Mouse (Mus musculus) stomach, postnatal 0 days (tissue): ENCODE measurements around the gene Zbtb48. TPM values are rescaled to one million over a fixed set of nuclear protein-coding genes. Genes with fewer than 3 reads are reported as not detected.
A peak's percentile ranks its signal among the peaks of the same experiment; 100 is the strongest.

ENCODE experiments used
- ATAC-seq: fragments of 200-750 bp; cut with Nextera tagmentation; 2 replicates; pipeline ENCODE4 v1.8.0; 2017; ENCODE audit not compliant: low FRiP score, low TSS enrichment
- DNase-seq: peaks from one replicate; pipeline ENCODE4 v3.0.0-alpha.2; 2016; ENCODE audit warnings: low spot score
- H3K27ac ChIP-seq: fragments of 300-500 bp; sonication (generic); replicated peaks from 2 replicates; pipeline ENCODE4 v1.5.1; 2014; ENCODE audit warnings: mild to moderate bottlenecking, control low read depth
- H3K27me3 ChIP-seq: fragments of 300-500 bp; sonication (generic); 2 replicates; pipeline ENCODE4 v1.6.1; 2014; ENCODE audit warnings: low read length; ENCODE audit not compliant: control insufficient read depth, insufficient read depth
- H3K36me3 ChIP-seq: fragments of 300-500 bp; sonication (generic); 2 replicates; pipeline ENCODE4 v1.6.1; 2014; ENCODE audit warnings: low read length, mixed read lengths; ENCODE audit not compliant: control insufficient read depth, insufficient read depth
- H3K4me1 ChIP-seq: fragments of 300-500 bp; sonication (generic); replicated peaks from 2 replicates; pipeline ENCODE4 v1.6.1; 2014; ENCODE audit warnings: antibody characterized with exemption; ENCODE audit not compliant: control insufficient read depth, insufficient read depth
- H3K4me2 ChIP-seq: fragments of 300-500 bp; sonication (generic); replicated peaks from 2 replicates; pipeline ENCODE4 v1.6.1; 2014; ENCODE audit warnings: low read depth, mild to moderate bottlenecking, control low read depth, moderate library complexity
- H3K4me3 ChIP-seq: fragments of 300-500 bp; sonication (generic); 2 replicates; pipeline ENCODE4 v1.5.1; 2014; ENCODE audit warnings: low read depth, low read length, control low read depth
- H3K9ac ChIP-seq: fragments of 300-500 bp; sonication (generic); 2 replicates; pipeline ENCODE4 v1.6.1; 2014; ENCODE audit warnings: mild to moderate bottlenecking, low read length, control low read depth, mixed read lengths
- H3K9me3 ChIP-seq: fragments of 300-500 bp; sonication (generic); 2 replicates; pipeline ENCODE4 v1.6.1; 2016; ENCODE audit warnings: low read length; ENCODE audit not compliant: control insufficient read depth
- CTCF ChIP-seq: IDR thresholded peaks from 2 replicates; pipeline ENCODE4 v1.5.1; 2016; ENCODE audit warnings: antibody characterized with exemption, low read depth, mild to moderate bottlenecking, moderate library complexity
- EP300 ChIP-seq: optimal IDR thresholded peaks from 2 replicates; pipeline ENCODE3; 2016; ENCODE audit warnings: antibody characterized with exemption
- WGBS: fragments of 180-500 bp; shearing (Covaris S2); extraction: QIAGEN DNeasy Blood & Tissue Kit; methylation state at CpG from one replicate; pipeline ENCODE4 v1.1.7; 2014; 5-methylcytosine and 5-hydroxymethylcytosine counted together
- polyA plus RNA-seq: library from polyadenylated mRNA; unstranded; fragments of >200 nt; fragmentation: Nextera tagmentation; extraction: Ambion mirVana; gene quantifications from 2 replicates; pipeline ENCODE4 v1.2.1, GENCODE M21; 2015

The Zbtb48 gene
- polyA plus RNA-seq, 1 experiment from 2014 or later = 10.6 TPM

DNA sequence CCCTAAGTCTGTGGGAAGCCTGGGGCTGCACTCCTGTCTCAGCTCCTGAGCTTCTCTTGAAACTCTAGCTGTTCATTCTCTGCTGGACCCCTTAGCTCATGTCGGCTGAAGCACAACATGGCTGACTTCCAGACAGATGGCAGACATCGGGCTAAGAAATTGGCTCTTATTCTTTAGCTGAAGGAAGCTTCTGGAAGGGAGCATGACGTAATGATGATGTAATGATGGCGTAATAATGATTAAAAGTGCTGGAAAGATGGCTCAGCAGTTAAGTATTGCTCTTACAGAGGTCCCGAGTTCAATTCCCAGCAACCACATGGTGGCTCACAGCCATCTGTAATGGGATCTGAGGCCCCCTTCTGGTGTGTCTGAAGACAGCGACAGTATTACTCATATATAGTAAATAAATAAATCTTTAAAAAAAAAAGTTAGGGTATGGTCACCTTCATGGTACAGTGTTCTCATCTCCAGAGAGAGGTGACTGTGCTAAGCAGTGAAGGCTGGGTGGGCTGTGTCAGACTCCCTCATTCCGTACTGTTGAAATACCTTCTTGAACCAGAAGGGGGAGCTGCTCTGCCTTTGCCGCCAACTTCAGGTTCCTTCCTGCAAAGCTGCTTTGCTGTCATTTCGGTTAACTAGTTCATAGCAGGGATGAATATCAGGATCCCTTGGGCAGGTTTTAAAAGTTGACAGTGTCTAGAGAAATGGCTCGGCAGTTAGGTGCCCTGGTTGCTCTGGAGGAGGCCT lies 55.1 kb downstream of the Zbtb48 start:
- Histone ChIP-seq H3K27ac (no peak overlapping the region), H3K36me3 (peaks cover 19% of the 10 kb centered on the region), H3K27me3 (no peaks in the 10 kb centered on the region), H3K9me3 (no peaks in the 10 kb centered on the region), H3K4me3 (no peak overlapping the region), H3K9ac (no peak overlapping the region; the same call in 1 of the 2 replicates), H3K4me1 (no peaks in the 10 kb centered on the region), H3K4me2 (no peak overlapping the region)
- no peak; the same call in 1 of the 2 replicates for ATAC-seq
- 61% methylated on average over 10 of the region's 10 CpGs for WGBS
- TF ChIP-seq CTCF = peak; percentile 78
- no peak for TF ChIP-seq EP300
- no peak for DNase-seq

Other genes starting within 250 kb of the Zbtb48 start
- 59.4 and 61.9 TPM in 2 replicates for gene Camta1, start 165.8 kb downstream of the Zbtb48 start, polyA plus RNA-seq
- gene Dnajc11, start 94.0 kb downstream of the Zbtb48 start, polyA plus RNA-seq = 33.0 and 34.5 TPM in 2 replicates
- gene Thap3, start 38.7 kb downstream of the Zbtb48 start, polyA plus RNA-seq = 22.2 and 23.5 TPM in 2 replicates
- gene Phf13, start 31.4 kb downstream of the Zbtb48 start, polyA plus RNA-seq = 12.4 and 12.7 TPM in 2 replicates
- 11.2 and 11.9 TPM in 2 replicates for gene Klhl21, start 18.9 kb downstream of the Zbtb48 start, polyA plus RNA-seq
- gene Tas1r1, start 10.9 kb upstream of the Zbtb48 start, polyA plus RNA-seq = 0.12 and 0.16 TPM in 2 replicates
- gene Nol9, start 11.7 kb upstream of the Zbtb48 start, polyA plus RNA-seq = 11.2 and 12.0 TPM in 2 replicates
- gene Plekhg5, start 44.8 kb upstream of the Zbtb48 start, polyA plus RNA-seq = 6.4 and 7.5 TPM in 2 replicates
- 0.49 and 0.96 TPM in 2 replicates for gene Tnfrsf25, start 88.3 kb upstream of the Zbtb48 start, polyA plus RNA-seq
- 13.8 and 14.4 TPM in 2 replicates for gene Espn, start 124.7 kb upstream of the Zbtb48 start, polyA plus RNA-seq
- gene Hes2, start 131.2 kb upstream of the Zbtb48 start, polyA plus RNA-seq = 0.52 and 0.87 TPM in 2 replicates
- gene Acot7, start 150.5 kb upstream of the Zbtb48 start, polyA plus RNA-seq = 51.7 and 55.0 TPM in 2 replicates
- gene Gpr153, start 246.6 kb upstream of the Zbtb48 start, polyA plus RNA-seq = 6.9 and 8.4 TPM in 2 replicates